Mouse (Mus musculus) heart, embryonic 13.5 days (tissue): ENCODE measurements at regions not wholly inside any gene's neighbourhood (a gene's known extent, or its start where the extent isn't known, plus 50 kb on each side); places are given as distances from the start of the nearest gene placed in this dataset.
A peak's percentile ranks its signal among the peaks of the same experiment; 100 is the strongest.

Source experiments
- ATAC-seq: fragments of 200-750 bp; cut with Nextera tagmentation; 2 replicates; pipeline ENCODE4 v1.8.0; 2017; ENCODE audit warnings: moderate TSS enrichment; ENCODE audit not compliant: insufficient number of reproducible peaks, low FRiP score, low TSS enrichment; ENCODE audit errors: extremely low read depth
- H3K27ac ChIP-seq: fragments of 300-500 bp; sonication (generic); replicated peaks from 2 replicates; pipeline ENCODE4 v1.5.1; 2015; ENCODE audit warnings: moderate library complexity, mild to moderate bottlenecking, inconsistent platforms
- H3K27me3 ChIP-seq: fragments of 300-500 bp; sonication (generic); replicated peaks from 2 replicates; pipeline ENCODE4 v1.6.1; 2015; ENCODE audit warnings: mild to moderate bottlenecking, inconsistent platforms
- H3K36me3 ChIP-seq: fragments of 300-500 bp; sonication (generic); 2 replicates; pipeline ENCODE4 v1.6.1; 2015; ENCODE audit warnings: mild to moderate bottlenecking, inconsistent platforms
- H3K4me1 ChIP-seq: fragments of 300-500 bp; sonication (generic); 2 replicates; pipeline ENCODE4 v1.6.1; 2015; ENCODE audit warnings: inconsistent platforms
- H3K4me2 ChIP-seq: fragments of 300-500 bp; sonication (generic); 2 replicates; pipeline ENCODE4 v1.6.1; 2015; ENCODE audit warnings: inconsistent platforms, mild to moderate bottlenecking, moderate library complexity
- H3K4me3 ChIP-seq: fragments of 300-500 bp; sonication (generic); 2 replicates; pipeline ENCODE4 v1.5.1; 2015; ENCODE audit warnings: moderate library complexity, mild to moderate bottlenecking, inconsistent platforms
- H3K9ac ChIP-seq: fragments of 300-500 bp; sonication (generic); 2 replicates; pipeline ENCODE4 v1.6.1; 2015; ENCODE audit warnings: inconsistent platforms, mild to moderate bottlenecking, moderate library complexity
- H3K9me3 ChIP-seq: fragments of 300-500 bp; sonication (generic); 2 replicates; pipeline ENCODE4 v1.6.1; 2016; ENCODE audit warnings: inconsistent platforms
- WGBS: fragments of 180-500 bp; shearing (Covaris S2); methylation state at CpG from one replicate; pipeline ENCODE4 v1.1.7; 2015; ENCODE audit warnings: mixed read lengths; 5-methylcytosine and 5-hydroxymethylcytosine counted together

GRCm38 (mm10) chr14:59075845-59076745 is 66.6 kb downstream of the 1700129C05Rik start:
- H3K27me3 ChIP-seq = no peaks in the 10 kb centered on the region
- peaks cover 18% of the 10 kb centered on the region for H3K4me1 ChIP-seq
- peak; percentile 25; the same call in 1 of the 2 replicates for ATAC-seq
- no peaks in the 10 kb centered on the region for H3K36me3 ChIP-seq
- H3K27ac ChIP-seq = peak overlapping the region; percentile 62
- no peak overlapping the region for H3K9ac ChIP-seq
- peak overlapping the region; percentile 57 for H3K4me2 ChIP-seq
- peak overlapping the region; percentile 26 for H3K4me3 ChIP-seq
- H3K9me3 ChIP-seq = peaks cover 4% of the 10 kb centered on the region; the same call in 1 of the 2 replicates
- WGBS = 30% methylated on average over 29 of the region's 29 CpGs

- 78% methylated on average over 7 of the region's 7 CpGs for WGBS
- Histone ChIP-seq H3K27me3 (no peaks in the 10 kb centered on the region), H3K9ac (no peak overlapping the region), H3K27ac (no peak overlapping the region), H3K36me3 (no peaks in the 10 kb centered on the region), H3K4me2 (no peak overlapping the region), H3K4me3 (no peak overlapping the region), H3K4me1 (peaks cover 30% of the 10 kb centered on the region), H3K9me3 (peaks cover 4% of the 10 kb centered on the region; the same call in 1 of the 2 replicates)
- ATAC-seq = no peak
Measured at GRCm38 (mm10) chr14:59072323-59073039, 70.2 kb downstream of the 1700129C05Rik start.

GRCm38 (mm10) chr14:59070056-59070455 is 72.6 kb downstream of the 1700129C05Rik start:
- no peak overlapping the region for H3K4me3 ChIP-seq
- H3K27ac ChIP-seq = no peak overlapping the region
- no peak for ATAC-seq
- H3K9ac ChIP-seq = no peak overlapping the region
- 62% methylated on average over 2 of the region's 2 CpGs for WGBS
- no peaks in the 10 kb centered on the region for H3K36me3 ChIP-seq
- peaks cover 22% of the 10 kb centered on the region for H3K4me1 ChIP-seq
- H3K27me3 ChIP-seq = no peaks in the 10 kb centered on the region
- H3K4me2 ChIP-seq = no peak overlapping the region
- H3K9me3 ChIP-seq = no peaks in the 10 kb centered on the region

- 67% methylated on average over 8 of the region's 8 CpGs for WGBS
- Histone ChIP-seq H3K4me3 (no peak overlapping the region), H3K36me3 (no peaks in the 10 kb centered on the region), H3K4me1 (peaks cover 22% of the 10 kb centered on the region), H3K27me3 (no peaks in the 10 kb centered on the region), H3K9me3 (no peaks in the 10 kb centered on the region), H3K9ac (no peak overlapping the region), H3K27ac (no peak overlapping the region), H3K4me2 (no peak overlapping the region)
- ATAC-seq = no peak
Measured at GRCm38 (mm10) chr14:59066456-59067220, 76.1 kb downstream of the 1700129C05Rik start.

- ATAC-seq = no peak
- peaks cover 17% of the 10 kb centered on the region for H3K4me1 ChIP-seq
- no peaks in the 10 kb centered on the region for H3K36me3 ChIP-seq
- H3K4me3 ChIP-seq = no peak overlapping the region
- H3K27me3 ChIP-seq = no peaks in the 10 kb centered on the region
- no peak overlapping the region for H3K9ac ChIP-seq
- 81% methylated on average over 3 of the region's 3 CpGs for WGBS
- H3K27ac ChIP-seq = no peak overlapping the region
- H3K9me3 ChIP-seq = no peaks in the 10 kb centered on the region
- no peak overlapping the region for H3K4me2 ChIP-seq
Measured at GRCm38 (mm10) chr14:59063221-59063620, 79.5 kb downstream of the 1700129C05Rik start.

- ATAC-seq = no peak
- 86% methylated on average over 3 of the region's 3 CpGs for WGBS
- Histone ChIP-seq H3K9me3 (no peaks in the 10 kb centered on the region), H3K27me3 (no peaks in the 10 kb centered on the region), H3K4me2 (no peak overlapping the region), H3K36me3 (no peaks in the 10 kb centered on the region), H3K27ac (no peak overlapping the region), H3K4me1 (no peaks in the 10 kb centered on the region), H3K9ac (no peak overlapping the region), H3K4me3 (no peak overlapping the region)
Measured at GRCm38 (mm10) chr14:59056832-59057231, 85.9 kb downstream of the 1700129C05Rik start.

- Histone ChIP-seq H3K4me3 (no peak overlapping the region), H3K27me3 (no peaks in the 10 kb centered on the region), H3K9ac (no peak overlapping the region), H3K4me2 (no peak overlapping the region), H3K27ac (no peak overlapping the region), H3K36me3 (no peaks in the 10 kb centered on the region), H3K4me1 (no peaks in the 10 kb centered on the region), H3K9me3 (no peaks in the 10 kb centered on the region)
- ATAC-seq = no peak
- 86% methylated on average over 3 of the region's 3 CpGs for WGBS
Measured at GRCm38 (mm10) chr14:59055283-59055682, 87.4 kb downstream of the 1700129C05Rik start.

- Histone ChIP-seq H3K36me3 (no peaks in the 10 kb centered on the region), H3K4me3 (no peak overlapping the region), H3K9ac (no peak overlapping the region), H3K9me3 (no peaks in the 10 kb centered on the region), H3K4me1 (no peaks in the 10 kb centered on the region), H3K27me3 (no peaks in the 10 kb centered on the region), H3K27ac (no peak overlapping the region), H3K4me2 (no peak overlapping the region)
- ATAC-seq = no peak
- 76% methylated on average over 3 of the region's 3 CpGs for whole genome bisulfite sequencing
Measured at GRCm38 (mm10) chr14:59052421-59052820, 90.3 kb downstream of the 1700129C05Rik start.

- H3K4me3 ChIP-seq = no peak overlapping the region
- 45% methylated on average over 6 of the region's 6 CpGs for WGBS
- no peaks in the 10 kb centered on the region for H3K9me3 ChIP-seq
- H3K4me2 ChIP-seq = no peak overlapping the region
- ATAC-seq = no peak
- H3K27me3 ChIP-seq = no peaks in the 10 kb centered on the region
- H3K4me1 ChIP-seq = no peaks in the 10 kb centered on the region
- H3K27ac ChIP-seq = no peak overlapping the region
- no peak overlapping the region for H3K9ac ChIP-seq
- no peaks in the 10 kb centered on the region for H3K36me3 ChIP-seq
Measured at GRCm38 (mm10) chr14:59051478-59051879, 91.2 kb downstream of the 1700129C05Rik start.

GRCm38 (mm10) chr14:59045687-59046086 is 97.0 kb downstream of the 1700129C05Rik start:
- no peak for ATAC-seq
- no peak overlapping the region for H3K4me3 ChIP-seq
- 75% methylated on average over 7 of the region's 7 CpGs for WGBS

GRCm38 (mm10) chr14:59045235-59045634 is 97.5 kb downstream of the 1700129C05Rik start:
- Histone ChIP-seq H3K9me3 (no peaks in the 10 kb centered on the region), H3K9ac (no peak overlapping the region), H3K4me2 (no peak overlapping the region), H3K27ac (no peak overlapping the region), H3K27me3 (no peaks in the 10 kb centered on the region), H3K4me3 (no peak overlapping the region), H3K36me3 (no peaks in the 10 kb centered on the region), H3K4me1 (no peaks in the 10 kb centered on the region)
- 74% methylated on average over 7 of the region's 7 CpGs for WGBS
- ATAC-seq = no peak

More at GRCm38 (mm10) chr14:59045687-59046086, 97.0 kb downstream of the 1700129C05Rik start:
- no peak overlapping the region for H3K27ac ChIP-seq
- H3K4me1 ChIP-seq = no peaks in the 10 kb centered on the region
- no peaks in the 10 kb centered on the region for H3K9me3 ChIP-seq
- no peak overlapping the region for H3K9ac ChIP-seq
- H3K4me2 ChIP-seq = no peak overlapping the region
- H3K36me3 ChIP-seq = no peaks in the 10 kb centered on the region
- H3K27me3 ChIP-seq = no peaks in the 10 kb centered on the region
